Mouse (Mus musculus) mouse embryonic stem cell (cell line): ENCODE results near the gene Slc24a1.

Experiments used
- in situ Hi-C, 2 experiments: fragments of 300-500 bp; cut with MboI; formaldehyde crosslinking; loops; 1 replicate in 1 of 2; 3 replicates in 1 of 2; pipeline ENCODE4 v1.14.3; 2019 to 2020; ENCODE audit warnings: low sequenced_read_pairs in 2 of 2, low pct_unique_long_range_greater_than_20kb in 1 of 2, mixed read lengths in 1 of 2; ENCODE audit not compliant: unreplicated experiment in 1 of 2

The Slc24a1 gene

DNA sequence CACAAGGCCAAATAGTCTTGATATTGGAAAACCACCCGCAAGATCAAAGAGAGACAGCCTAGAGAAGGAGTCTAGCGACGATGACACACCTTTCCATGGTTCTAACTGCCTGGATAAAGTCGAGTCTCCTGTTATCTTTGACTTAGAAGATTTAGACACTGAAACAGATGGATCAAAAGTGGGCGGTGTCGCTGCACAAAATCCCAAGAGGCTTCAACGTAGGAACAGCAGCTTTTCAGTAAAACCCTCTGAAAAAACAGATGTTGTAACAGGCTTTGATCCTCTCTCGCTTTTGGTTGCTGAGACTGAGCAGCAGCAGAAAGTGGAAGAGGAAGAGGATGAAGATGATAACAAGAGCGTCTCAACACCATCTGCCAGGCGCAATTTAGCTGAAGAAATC is 54.8 kb downstream of the Slc24a1 start:
- in situ Hi-C loops, result no loop called here

DNA sequence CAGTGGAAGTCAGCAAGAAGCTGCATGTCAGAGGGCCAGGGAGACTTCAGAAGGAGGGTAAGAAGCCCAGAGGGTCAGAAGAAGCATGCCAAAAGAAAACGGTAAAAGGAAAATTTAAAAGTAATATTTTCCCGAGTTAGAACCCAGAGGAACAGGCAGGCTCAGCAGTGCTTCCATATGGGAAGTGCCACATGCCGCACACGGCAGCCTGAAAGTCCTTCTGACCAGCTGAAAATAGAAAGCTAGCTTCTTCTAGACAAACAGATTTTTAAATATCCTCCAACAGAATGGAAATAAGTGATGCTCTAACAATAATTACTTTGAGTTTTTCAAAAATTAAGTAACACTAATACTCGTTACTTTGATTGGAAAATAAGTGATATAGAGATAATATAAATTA is 65.4 kb downstream of the Slc24a1 start:
- in situ Hi-C loops, result no loop called here
